Mouse (Mus musculus): ENCODE results near the gene Pcif1. TPM values are rescaled to one million over a fixed set of nuclear protein-coding genes. Genes with fewer than 3 reads are reported as not detected.
"Not testable (repeated sequence)": the region's sequence is repeated elsewhere in the genome, so short reads cannot be mapped to it uniquely, and the experiment has no call there.

Pcif1 gene
- total and polyA plus RNA-seq, 3 experiments = 31.7 to 137 (median 61.3) TPM

- Histone ChIP-seq H3K27me3 (ENCODE audit: insufficient read depth, low read length) (peaks cover 57% of the 10 kb centered on the region), H3K36me3 (replicated peaks) (no peaks in the 10 kb centered on the region), H3K4me3 (ENCODE audit: low read depth, low read length) (no peak overlapping the region), H3K4me1 (ENCODE audit: insufficient read depth, low read depth, low read length) (peaks cover 14% of the 10 kb centered on the region), H3K9me3 (replicated peaks) (0 out of 2 replicates have a peak, but pooled peaks cover 3% of the 10 kb centered on the region)
- TF ChIP-seq CTCF (IDR thresholded peaks at IDR 0.05; ENCODE audit: low read depth, low read length) (no peak), TAL1 (conservative IDR thresholded peaks at IDR 0.05; ENCODE audit: low read depth, low read length) (no peak), GATA1 (IDR thresholded peaks at IDR 0.05; ENCODE audit: borderline replicate concordance, low read length) (no peak), POLR2AphosphoS5 (IDR thresholded peaks at IDR 0.05; ENCODE audit: insufficient replicate concordance, low read depth, low read length) (no peak), GATA2 (IDR thresholded peaks at IDR 0.05; ENCODE audit: borderline replicate concordance, low read depth, low read length) (no peak)
- DNase-seq (ENCODE audit: low spot score) (no peak), ATAC-seq (ENCODE audit: extremely low read depth, insufficient number of reproducible peaks, low FRiP score, poor library complexity, severe bottlenecking) (no peak)
These were observed 21.1 kb upstream of the Pcif1 start for GRCm38 (mm10) chr2:164857842-164858553.

- Histone ChIP-seq H3K36me3 (replicated peaks) (no peaks in the 10 kb centered on the region), H3K27me3 (ENCODE audit: insufficient read depth, low read length) (peaks cover 54% of the 10 kb centered on the region), H3K9me3 (replicated peaks) (0 out of 2 replicates have a peak, but pooled peaks cover 3% of the 10 kb centered on the region), H3K4me3 (ENCODE audit: low read depth, low read length) (no peak overlapping the region), H3K4me1 (ENCODE audit: insufficient read depth, low read depth, low read length) (peaks cover 14% of the 10 kb centered on the region)
- DNase-seq (ENCODE audit: low spot score) (no peak), ATAC-seq (ENCODE audit: extremely low read depth, insufficient number of reproducible peaks, low FRiP score, poor library complexity, severe bottlenecking) (no peak)
- no peak for TF ChIP-seq CTCF (IDR thresholded peaks at IDR 0.05; ENCODE audit: low read depth, low read length)
- TF ChIP-seq GATA2 (IDR thresholded peaks at IDR 0.05; ENCODE audit: borderline replicate concordance, low read depth, low read length) = no peak
These were observed 19.9 kb upstream of the Pcif1 start for GRCm38 (mm10) chr2:164859155-164859554.

GRCm38 (mm10) chr2:164859640-164860432 is 19.3 kb upstream of the Pcif1 start:
- DNase-seq (ENCODE audit: low spot score) (no peak), ATAC-seq (ENCODE audit: extremely low read depth, insufficient number of reproducible peaks, low FRiP score, poor library complexity, severe bottlenecking) (no peak)
- no peaks in the 10 kb centered on the region for H3K36me3 ChIP-seq (replicated peaks)
- H3K27me3 ChIP-seq (ENCODE audit: insufficient read depth, low read length) = peaks cover 48% of the 10 kb centered on the region
- 0 out of 2 replicates have a peak, but pooled peaks cover 3% of the 10 kb centered on the region for H3K9me3 ChIP-seq (replicated peaks)
- TF ChIP-seq POLR2AphosphoS5 (IDR thresholded peaks at IDR 0.05; ENCODE audit: insufficient replicate concordance, low read depth, low read length) = no peak
- no peak for TF ChIP-seq TAL1 (conservative IDR thresholded peaks at IDR 0.05; ENCODE audit: low read depth, low read length)
- TF ChIP-seq CTCF (IDR thresholded peaks at IDR 0.05; ENCODE audit: low read depth, low read length) = no peak
- TF ChIP-seq GATA2 (IDR thresholded peaks at IDR 0.05; ENCODE audit: borderline replicate concordance, low read depth, low read length) = no peak
- no peak for TF ChIP-seq GATA1 (IDR thresholded peaks at IDR 0.05; ENCODE audit: borderline replicate concordance, low read length)
- peaks cover 18% of the 10 kb centered on the region for H3K4me1 ChIP-seq (ENCODE audit: insufficient read depth, low read depth, low read length)
- H3K4me3 ChIP-seq (ENCODE audit: low read depth, low read length) = no peak overlapping the region

GRCm38 (mm10) chr2:164861094-164861493 is 18.0 kb upstream of the Pcif1 start:
- H3K9me3 ChIP-seq (replicated peaks) = 0 out of 2 replicates have a peak, but pooled peaks cover 3% of the 10 kb centered on the region
- no peaks in the 10 kb centered on the region for H3K36me3 ChIP-seq (replicated peaks)
- no peak for ATAC-seq (ENCODE audit: extremely low read depth, insufficient number of reproducible peaks, low FRiP score, poor library complexity, severe bottlenecking)
- DNase-seq (ENCODE audit: low spot score) = no peak
- peaks cover 47% of the 10 kb centered on the region for H3K27me3 ChIP-seq (ENCODE audit: insufficient read depth, low read length)
- H3K4me1 ChIP-seq (ENCODE audit: insufficient read depth, low read depth, low read length) = peaks cover 18% of the 10 kb centered on the region
- TF ChIP-seq TAL1 (conservative IDR thresholded peaks at IDR 0.05; ENCODE audit: low read depth, low read length) (no peak), GATA1 (IDR thresholded peaks at IDR 0.05; ENCODE audit: borderline replicate concordance, low read length) (no peak), CTCF (IDR thresholded peaks at IDR 0.05; ENCODE audit: low read depth, low read length) (no peak), POLR2AphosphoS5 (IDR thresholded peaks at IDR 0.05; ENCODE audit: insufficient replicate concordance, low read depth, low read length) (no peak), GATA2 (IDR thresholded peaks at IDR 0.05; ENCODE audit: borderline replicate concordance, low read depth, low read length) (no peak)
- no peak overlapping the region for H3K4me3 ChIP-seq (ENCODE audit: low read depth, low read length)

GRCm38 (mm10) chr2:164862179-164862861 is 16.8 kb upstream of the Pcif1 start:
- DNase-seq (ENCODE audit: low spot score) (no peak), ATAC-seq (ENCODE audit: extremely low read depth, insufficient number of reproducible peaks, low FRiP score, poor library complexity, severe bottlenecking) (no peak)
- Histone ChIP-seq H3K27me3 (ENCODE audit: insufficient read depth, low read length) (peaks cover 34% of the 10 kb centered on the region), H3K4me1 (ENCODE audit: insufficient read depth, low read depth, low read length) (peaks cover 6% of the 10 kb centered on the region), H3K4me3 (ENCODE audit: low read depth, low read length) (no peak overlapping the region), H3K36me3 (replicated peaks) (no peaks in the 10 kb centered on the region), H3K9me3 (replicated peaks) (0 out of 2 replicates have a peak, but pooled peaks cover under 1% of the 10 kb centered on the region)
- no peak for TF ChIP-seq POLR2AphosphoS5 (IDR thresholded peaks at IDR 0.05; ENCODE audit: insufficient replicate concordance, low read depth, low read length)

DNA sequence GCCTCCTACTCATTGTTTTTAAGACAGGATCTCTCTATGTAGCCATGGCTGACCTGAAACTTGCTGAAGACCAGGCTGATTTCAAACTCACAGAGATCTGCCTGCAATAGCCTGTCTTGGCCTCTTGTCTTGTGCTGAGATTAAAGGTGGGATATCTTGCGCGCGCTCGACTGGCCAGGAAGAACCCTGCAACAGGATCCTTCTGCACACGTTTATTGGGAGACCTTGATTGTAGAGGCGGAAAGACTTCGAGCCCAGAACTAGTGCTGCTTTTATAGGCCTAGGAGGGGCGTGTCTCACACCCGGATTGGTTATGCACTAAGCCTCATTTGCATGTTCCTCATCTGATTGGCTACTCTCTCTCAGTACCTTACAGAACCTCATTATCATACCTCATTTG is 15.7 kb upstream of the Pcif1 start:
- not testable (repeated sequence) for DNase-seq (ENCODE audit: low spot score); H3K36me3 ChIP-seq (replicated peaks); H3K4me1 ChIP-seq (ENCODE audit: insufficient read depth, low read depth, low read length); H3K4me3 ChIP-seq (ENCODE audit: low read depth, low read length); ATAC-seq (ENCODE audit: extremely low read depth, insufficient number of reproducible peaks, low FRiP score, poor library complexity, severe bottlenecking); H3K9me3 ChIP-seq (replicated peaks)
- peaks cover 23% of the 10 kb centered on the region for H3K27me3 ChIP-seq (ENCODE audit: insufficient read depth, low read length)

Measured in G1E (cell line).